Mouse (Mus musculus) kidney, adult 11 months (tissue): ENCODE measurements around the gene Zfp319.
"Not testable (repeated sequence)": the region's sequence is repeated elsewhere in the genome, so short reads cannot be mapped to it uniquely, and the experiment has no call there.

Experiments used
- DNase-seq: peaks from one replicate; pipeline ENCODE4 v3.0.0; 2022

Gene Zfp319

GRCm38 (mm10) chr8:95331720-95332436 lies at the start of gene Zfp319, which contains the start of gene Usb1:
TSS of gene Zfp319 (minus strand) at chr8:95331950.
TSS of gene Usb1 (plus strand) at chr8:95332284.
- DNase-seq = peak; percentile 94

GRCm38 (mm10) chr8:95380953-95381352 lies 49.2 kb upstream of the Zfp319 start:
- peak; percentile 8 for DNase-seq

GRCm38 (mm10) chr8:95378928-95379327 lies 47.2 kb upstream of the Zfp319 start:
- not testable (repeated sequence) for DNase-seq

- peak; percentile 47 for DNase-seq
Observed at GRCm38 (mm10) chr8:95377863-95378291, 46.1 kb upstream of the Zfp319 start.

DNA sequence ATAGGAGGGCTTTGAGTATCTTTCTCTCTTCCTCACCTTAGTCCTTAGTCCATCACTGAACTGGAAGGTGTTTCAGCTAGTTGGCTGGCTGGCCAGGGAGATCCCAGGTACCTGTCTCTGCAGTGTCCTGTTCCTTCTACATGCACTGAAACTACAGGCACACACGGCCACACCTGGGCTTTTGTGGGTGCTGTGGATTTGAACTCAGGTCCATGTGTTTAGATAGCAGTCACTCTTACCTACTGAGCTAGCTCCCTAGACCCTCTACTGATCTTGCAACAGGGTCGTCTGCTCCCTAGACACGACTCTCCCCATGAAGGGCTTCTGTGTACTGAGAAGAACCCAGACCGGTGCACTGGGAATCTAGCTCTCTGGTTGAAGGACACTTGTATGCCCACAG lies 45.4 kb upstream of the Zfp319 start:
- DNase-seq = no peak

DNA sequence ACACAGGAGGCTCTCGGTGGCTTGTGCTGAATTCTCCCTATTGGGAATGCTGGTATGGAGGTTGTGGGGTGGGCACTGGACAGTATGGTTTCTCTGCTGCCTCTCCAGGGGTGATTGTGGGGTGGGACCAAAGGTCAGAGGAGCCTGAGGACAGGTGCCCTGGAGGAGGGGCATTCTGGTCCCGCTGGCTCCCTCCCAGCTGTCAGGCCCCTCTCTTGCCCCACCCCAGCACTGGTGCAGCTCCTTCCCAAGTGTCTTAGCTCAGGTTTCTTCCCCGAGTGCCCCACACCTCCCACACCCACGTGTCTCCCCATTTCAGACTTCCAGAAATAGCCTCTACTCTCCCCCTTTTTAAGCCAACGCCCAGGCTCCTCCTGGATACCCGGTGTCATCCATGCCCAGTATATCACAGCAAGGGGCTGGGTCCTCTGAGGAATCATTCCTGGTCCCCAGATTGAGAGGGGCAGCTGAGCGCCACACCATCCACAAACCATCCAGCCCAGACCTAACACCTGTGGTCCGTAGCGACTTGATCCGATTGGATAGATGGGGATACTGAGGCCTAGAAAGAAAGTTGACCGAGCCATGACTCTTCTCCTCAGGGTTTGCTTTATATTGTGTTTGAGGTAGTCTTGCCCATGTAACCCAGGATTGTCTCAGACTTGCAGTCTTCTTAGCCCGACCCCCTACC lies 44.7 kb upstream of the Zfp319 start:
- no peak for DNase-seq

DNA sequence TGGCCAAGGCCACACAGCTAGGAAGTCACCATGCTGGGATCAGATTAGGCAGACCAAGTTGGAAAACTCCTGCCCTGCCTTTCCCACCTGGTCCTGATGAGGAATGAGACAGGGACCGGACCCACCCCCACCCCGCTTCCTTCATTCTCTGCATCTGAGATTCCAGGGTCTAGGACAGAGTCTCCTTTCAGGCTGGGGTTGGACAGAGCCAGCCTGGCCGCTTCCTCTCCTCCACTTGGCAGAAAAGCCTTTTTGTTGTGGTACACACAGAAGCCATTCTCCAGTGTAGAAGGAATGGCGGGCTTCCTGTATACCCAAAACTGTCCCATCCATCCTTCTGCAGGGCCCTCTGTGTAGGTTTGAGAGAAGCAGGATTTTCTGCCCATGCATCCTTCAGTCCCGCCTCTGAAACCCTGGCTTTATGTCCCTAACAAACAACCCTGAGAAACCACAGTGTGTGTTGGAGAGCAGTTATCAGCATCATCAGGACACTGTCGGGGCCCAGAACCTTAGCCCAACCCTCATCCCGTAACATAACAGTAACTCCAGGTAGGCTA lies 43.7 kb upstream of the Zfp319 start:
- no peak for DNase-seq

DNA sequence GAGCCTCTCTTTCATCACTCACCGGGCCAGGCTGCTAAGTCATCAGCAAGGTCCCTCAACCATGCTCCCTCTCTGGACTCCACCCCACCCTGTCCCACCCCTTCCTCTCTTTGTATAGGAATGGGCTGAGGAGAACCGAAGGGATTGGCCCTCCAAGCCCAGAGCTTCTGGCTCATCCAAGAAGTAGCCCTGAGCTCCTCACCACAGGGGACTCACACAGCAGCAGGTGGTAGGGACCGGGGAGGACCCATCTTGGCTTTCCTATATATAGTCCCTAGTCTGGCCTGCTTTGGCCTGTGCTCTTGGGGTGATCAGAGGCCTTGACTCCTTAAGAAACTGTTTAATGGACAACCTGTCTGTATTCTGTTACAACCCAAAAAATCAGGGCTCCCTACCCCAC lies 42.7 kb upstream of the Zfp319 start:
- DNase-seq = no peak

- DNase-seq = no peak
Observed at GRCm38 (mm10) chr8:95373389-95374002, 41.7 kb upstream of the Zfp319 start.

GRCm38 (mm10) chr8:95369581-95370326 lies 38.0 kb upstream of the Zfp319 start:
- DNase-seq = no peak

- no peak for DNase-seq
Observed at GRCm38 (mm10) chr8:95363849-95364248, 32.1 kb upstream of the Zfp319 start.

- DNase-seq = no peak
Observed at GRCm38 (mm10) chr8:95362272-95362671, 30.5 kb upstream of the Zfp319 start.

- no peak for DNase-seq
Observed at GRCm38 (mm10) chr8:95361016-95361341, 29.2 kb upstream of the Zfp319 start.

DNA sequence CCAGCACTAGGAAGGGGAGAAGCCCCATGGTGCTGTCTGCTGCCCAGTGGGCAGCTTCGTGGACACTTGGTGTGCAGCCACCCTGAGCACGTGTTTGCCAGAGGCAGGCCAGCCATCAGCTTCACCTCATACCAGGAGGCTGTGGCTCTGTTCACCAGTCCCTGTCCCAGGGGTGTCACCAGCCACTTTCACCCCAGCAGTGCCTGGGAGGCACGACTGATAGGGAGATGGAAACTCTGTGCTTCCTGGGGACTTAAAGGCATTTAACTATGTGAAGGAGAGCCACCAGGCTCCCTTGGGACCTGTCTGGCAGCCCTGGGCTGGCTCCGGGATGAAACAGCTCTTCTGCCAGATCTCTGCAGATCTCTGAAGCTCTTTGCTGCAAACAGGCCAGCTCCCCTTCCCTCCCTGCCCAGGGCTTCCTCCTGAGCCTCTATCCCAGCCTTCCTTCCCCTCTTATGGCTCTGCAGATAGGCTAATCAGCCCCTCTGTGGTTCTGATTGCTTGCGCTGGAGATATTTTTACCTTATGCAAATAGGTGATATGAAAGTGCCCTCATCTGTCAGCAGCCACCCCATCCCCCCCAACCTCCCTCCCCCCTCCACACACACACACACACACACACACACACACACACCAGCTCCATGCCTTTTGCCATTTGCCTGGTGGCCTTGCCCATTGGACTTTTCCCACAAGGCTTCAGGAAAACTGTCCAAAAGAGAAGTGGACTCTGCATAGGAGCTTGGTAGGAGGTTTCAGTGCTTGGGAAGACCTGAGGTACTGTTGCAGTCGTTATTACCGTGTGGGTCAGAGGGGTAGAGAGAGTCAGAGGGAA lies 28.6 kb upstream of the Zfp319 start:
- DNase-seq = no peak

DNA sequence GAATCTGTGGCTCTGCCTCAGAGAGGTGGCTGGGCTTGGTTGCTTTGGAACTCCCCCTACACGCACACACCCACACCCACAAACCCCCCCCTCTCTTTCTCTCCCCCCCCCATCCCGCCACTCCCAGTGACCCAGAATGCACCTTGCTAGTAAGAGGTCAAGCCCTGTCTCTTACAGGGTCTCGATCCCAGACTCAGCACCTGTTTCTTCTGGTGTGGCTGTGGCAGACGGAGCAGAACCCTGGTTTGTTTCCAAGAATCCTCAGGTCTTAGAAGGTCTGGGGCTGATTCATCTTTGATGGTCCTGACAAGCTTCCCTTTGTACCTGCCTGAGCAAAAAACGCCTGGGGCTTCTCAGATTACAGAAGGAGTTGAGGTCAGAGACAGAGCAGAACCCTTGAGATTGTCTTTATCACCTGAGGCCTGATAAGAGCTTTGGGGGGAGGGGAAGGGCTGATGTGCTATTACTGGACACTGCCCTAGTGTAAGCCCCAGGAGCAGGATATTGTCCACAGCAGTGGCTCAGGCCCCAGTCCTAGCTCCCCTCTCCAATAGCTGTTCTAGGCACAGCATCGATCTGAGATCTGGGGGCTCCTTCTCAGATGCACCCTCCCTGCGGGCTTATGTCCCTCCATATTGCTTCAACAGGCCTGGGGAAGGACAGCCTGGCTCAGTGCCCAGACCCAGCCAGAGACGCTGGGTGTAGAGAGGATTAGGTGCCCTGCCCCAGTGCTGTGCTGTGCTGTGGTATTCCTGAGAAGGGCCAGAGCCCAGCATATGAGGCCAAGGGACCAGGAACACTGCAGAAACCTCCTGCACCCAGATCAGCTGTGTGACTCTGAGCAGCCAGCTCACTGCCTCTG lies 27.0 kb upstream of the Zfp319 start:
- no peak for DNase-seq

- DNase-seq = no peak
Observed at GRCm38 (mm10) chr8:95354606-95355005, 22.9 kb upstream of the Zfp319 start.

GRCm38 (mm10) chr8:95352871-95353866 lies 21.4 kb upstream of the Zfp319 start:
- no peak for DNase-seq

DNA sequence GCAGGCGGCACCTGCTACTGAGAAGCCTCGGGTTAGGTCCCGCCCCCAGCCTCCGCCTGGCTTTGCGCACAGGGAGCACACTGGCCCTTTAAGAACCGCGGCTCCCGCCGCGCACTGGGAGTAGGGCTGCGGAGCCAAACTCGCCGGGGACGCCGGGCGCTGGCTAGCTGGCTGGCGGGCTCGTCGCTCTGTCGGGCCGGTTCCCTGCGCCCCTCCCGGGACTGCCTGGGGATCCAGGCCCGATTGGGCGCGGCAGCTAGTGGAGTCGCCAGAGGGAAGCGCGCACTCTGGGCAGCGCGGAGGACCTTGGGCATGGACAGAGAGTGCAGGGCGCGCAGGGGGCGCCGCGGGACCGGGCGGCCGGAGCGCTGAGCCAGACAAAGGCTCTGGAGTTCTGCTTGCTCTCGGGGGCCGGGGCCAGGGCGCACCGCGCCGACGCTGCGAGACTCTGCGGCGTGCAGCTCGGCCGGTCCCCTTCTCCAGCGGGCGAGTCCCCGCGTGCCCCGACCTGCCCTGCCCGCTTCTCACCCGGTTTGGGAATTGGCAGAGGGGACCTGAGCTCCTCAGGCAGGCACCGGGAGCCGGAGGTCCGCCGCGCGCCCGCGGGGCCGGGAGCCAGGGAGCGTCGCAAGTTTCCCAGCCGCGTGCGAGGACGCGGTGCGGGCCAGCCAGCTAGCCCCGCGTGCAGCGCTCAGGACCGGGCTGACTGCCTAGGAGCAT lies 20.6 kb upstream of the Zfp319 start, which contains the start of gene Mmp15:
Gene Mmp15, plus strand, starts transcription at position 118 of the 720 bp plus-strand sequence.
- peak; percentile 44 for DNase-seq

GRCm38 (mm10) chr8:95351461-95351860 lies 19.7 kb upstream of the Zfp319 start:
- DNase-seq = no peak
